Mouse (Mus musculus): ENCODE measurements at regions not wholly inside any gene's neighbourhood (a gene's known extent, or its start where the extent isn't known, plus 50 kb on each side); places are given as distances from the start of the nearest gene placed in this dataset.

GRCm38 (mm10) chr8:76538806-76539480 lies 360.3 kb upstream of the Nr3c2 start:
- no peak for DNase-seq (ENCODE audit: low spot score in 2 of 2)

DNA sequence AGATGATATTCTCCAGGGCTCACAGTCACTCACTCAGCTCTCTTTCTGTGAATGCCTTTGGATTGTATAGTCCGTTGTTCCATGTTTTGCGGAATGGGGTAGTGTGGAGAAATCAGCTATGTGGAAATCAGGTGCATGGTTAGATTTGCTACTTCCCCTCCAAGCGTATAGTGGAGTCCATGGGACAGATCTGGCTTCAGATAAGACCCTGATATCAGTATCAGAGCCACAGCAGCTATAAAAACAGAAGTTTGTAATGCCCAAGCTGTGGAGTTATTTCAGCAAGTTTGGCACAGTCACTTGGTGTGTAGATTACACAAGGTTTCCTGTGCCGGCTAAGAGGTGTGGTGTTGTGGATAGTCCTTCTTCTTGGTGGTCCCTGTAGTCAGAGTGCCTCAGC lies 359.6 kb upstream of the Nr3c2 start:
- no peak for DNase-seq (ENCODE audit: low spot score in 2 of 2)

DNA sequence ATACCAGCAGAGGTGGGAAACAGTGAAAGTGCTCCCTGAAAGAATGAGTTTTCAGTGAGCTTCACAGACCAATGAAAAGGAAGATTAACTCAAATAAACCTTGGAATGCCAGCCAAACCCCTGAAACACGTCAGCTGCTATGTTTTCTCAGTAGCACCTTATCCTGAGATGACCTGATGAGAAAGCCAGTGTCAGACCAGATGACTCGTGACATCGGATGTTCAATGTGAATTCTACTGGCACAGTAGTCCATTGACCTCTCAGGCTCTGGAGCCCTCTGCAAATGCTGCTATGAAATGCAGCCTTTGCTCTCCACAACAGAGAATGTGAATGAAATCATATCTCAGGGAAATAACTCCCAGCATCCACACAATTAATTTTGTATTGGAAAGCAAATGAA lies 358.6 kb upstream of the Nr3c2 start:
- DNase-seq (ENCODE audit: low spot score in 2 of 2) = no peak

DNA sequence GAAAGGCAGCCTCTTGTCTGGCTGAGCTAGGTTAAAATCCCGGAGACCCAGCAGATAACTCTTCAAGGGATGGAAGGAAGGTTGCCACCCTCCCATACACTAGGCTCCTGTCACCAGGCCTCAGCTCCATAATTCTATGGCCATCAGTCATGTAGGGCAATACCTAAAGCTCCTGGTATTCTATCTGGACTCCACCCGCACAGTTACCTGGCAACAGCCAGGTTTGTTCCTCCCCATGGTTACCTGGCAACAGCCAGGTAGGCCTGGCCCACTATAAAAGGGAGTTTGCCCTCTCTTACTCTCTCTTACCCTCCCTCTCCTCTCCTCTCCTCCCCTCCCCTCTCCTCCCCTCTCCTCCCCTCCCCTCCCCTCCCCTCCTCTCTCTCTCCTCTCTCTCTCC lies 347.6 kb upstream of the Nr3c2 start:
- DNase-seq (ENCODE audit: low spot score in 2 of 2) = no peak

GRCm38 (mm10) chr8:76601566-76601965 lies 297.7 kb upstream of the Nr3c2 start:
- no peak for DNase-seq (ENCODE audit: low spot score in 2 of 2)

DNA sequence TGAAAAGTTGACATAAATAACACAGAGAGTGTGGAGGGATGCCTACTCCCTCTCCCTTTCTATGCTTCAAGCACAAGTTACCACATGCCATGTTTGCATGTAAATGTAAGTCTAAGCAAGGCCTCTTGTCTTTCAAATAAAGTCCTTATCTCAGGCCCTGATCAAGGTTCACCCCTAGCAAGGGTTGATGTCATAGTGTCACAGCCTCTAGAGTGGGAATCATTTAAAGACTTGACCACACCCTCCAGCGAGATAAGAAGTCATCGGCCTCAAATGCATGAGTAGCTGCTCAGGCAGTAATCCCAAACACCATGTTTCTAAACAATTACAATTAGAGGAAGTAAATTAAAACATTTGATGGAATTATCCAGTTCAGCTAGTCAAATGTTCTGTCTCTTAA lies 280.5 kb upstream of the Nr3c2 start:
- no peak for DNase-seq (ENCODE audit: low spot score in 2 of 2)

GRCm38 (mm10) chr8:76620853-76621252 lies 278.4 kb upstream of the Nr3c2 start:
- DNase-seq (ENCODE audit: low spot score in 2 of 2) = no peak

DNA sequence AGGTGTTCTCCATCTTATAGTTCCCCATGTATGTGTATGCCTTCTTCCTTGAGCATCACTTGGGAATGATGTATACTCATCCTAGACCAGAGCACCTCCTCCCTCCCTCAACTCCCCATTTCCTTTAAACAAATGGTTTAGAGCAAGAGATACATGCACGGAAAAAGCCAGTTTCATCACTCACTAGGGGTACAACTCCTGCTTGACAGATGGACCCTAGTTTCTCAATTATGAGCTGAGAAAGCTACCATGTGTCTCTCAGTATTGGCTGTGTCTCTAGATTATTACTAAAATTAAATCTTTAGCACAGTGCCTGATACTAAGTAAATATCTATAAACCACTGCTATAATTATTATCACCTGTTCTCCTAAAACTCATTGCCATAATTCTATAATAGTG lies 266.2 kb upstream of the Nr3c2 start:
- no peak for DNase-seq (ENCODE audit: low spot score in 2 of 2)
